Mouse (Mus musculus) gastrocnemius, adult 2 months (tissue): ENCODE data around the gene Ugt1a5. TPM values are rescaled to one million over a fixed set of nuclear protein-coding genes. Genes with fewer than 3 reads are reported as not detected.

Experiments used
- DNase-seq: peaks from one replicate; pipeline ENCODE4 v3.0.0; 2022
- H3K27ac ChIP-seq: fragments of 200-600 bp; 2 replicates; pipeline ENCODE4 v1.8.1; 2022; ENCODE audit warnings: mild to moderate bottlenecking
- H3K4me3 ChIP-seq: fragments of 200-600 bp; 2 replicates; pipeline ENCODE4 v1.8.1; 2022; ENCODE audit warnings: mild to moderate bottlenecking, moderate library complexity
- CTCF ChIP-seq: fragments of 200-600 bp; IDR thresholded peaks from 2 replicates; pipeline ENCODE4 v1.8.1; 2022; ENCODE audit warnings: antibody characterized with exemption, mild to moderate bottlenecking, moderate library complexity
- intact Hi-C: fragments of 180-260 bp; cut with DNase I; formaldehyde crosslinking; loops from one replicate; pipeline ENCODE4 v1.15.1; 2025
- total RNA-seq, 2 experiments: library from RNA; stranded (reverse); gene quantifications; 2 replicates each; pipeline ENCODE4 v1.2.3; 2021

The Ugt1a5 gene
- total RNA-seq, 2 experiments from 2014 or later = 0.14 to 0.23 TPM

DNA sequence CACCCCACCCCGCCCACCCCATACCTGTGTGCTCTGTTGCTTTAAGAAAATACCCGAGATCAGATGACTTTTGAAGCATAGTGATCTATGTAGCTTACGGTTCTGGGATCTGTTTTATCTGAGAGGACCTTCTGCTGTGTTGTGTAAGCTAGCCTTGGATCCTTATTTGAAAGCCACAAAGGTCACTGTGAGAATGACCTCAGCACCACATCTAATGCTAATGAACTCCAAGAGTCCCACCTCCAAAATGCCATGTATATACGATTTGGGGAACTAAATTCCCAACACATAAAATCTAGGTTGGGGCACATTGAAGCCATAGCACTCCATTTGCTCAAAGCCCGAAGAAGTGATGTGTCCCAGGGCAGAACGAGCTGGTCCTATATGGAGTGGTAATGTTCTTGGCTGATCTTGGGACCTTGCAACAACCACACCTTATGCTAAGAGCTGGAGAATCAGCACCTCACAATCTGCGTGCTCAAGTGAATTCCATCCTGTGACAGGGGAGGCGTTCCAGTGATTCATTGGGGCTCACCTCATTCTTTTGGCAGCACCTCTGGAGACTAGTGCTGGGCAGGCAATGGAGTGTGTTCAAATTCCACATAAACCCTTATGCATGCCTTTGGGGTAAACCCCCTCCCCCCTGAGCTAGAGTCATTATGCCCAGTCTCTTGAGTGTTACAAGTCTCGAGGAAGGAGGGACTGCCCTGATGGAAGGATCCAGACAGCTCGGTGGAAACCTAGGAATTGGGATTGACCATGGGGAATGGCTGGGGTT is 91.3 kb downstream of the Ugt1a5 start:
- no peak overlapping the region for H3K27ac ChIP-seq
- no peak overlapping the region for H3K4me3 ChIP-seq
- DNase-seq = no peak
- intact Hi-C loops = no loop called here
- no peak for TF ChIP-seq CTCF

DNA sequence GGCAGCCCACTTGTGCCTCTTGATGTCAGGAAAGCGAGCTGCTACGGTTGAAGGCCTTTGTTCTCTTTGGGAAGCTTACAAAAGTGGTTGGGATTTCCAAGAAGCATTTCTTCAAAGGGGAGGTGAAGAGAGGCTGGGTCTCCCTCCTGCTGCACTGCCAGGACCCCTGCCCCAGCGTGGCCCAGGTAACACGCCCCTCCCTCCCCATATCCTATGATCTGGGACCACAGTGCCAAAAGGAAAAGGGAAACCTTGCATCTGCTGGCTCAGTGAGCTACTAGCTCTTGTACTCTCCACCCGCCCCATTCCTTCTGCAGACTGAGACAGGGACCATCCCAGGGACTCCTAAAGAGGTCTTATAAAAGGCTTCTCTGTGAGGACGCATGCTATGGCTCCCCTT is 91.9 kb downstream of the Ugt1a5 start:
- intact Hi-C loops = no loop called here
- TF ChIP-seq CTCF = no peak
- Histone ChIP-seq H3K27ac (no peak overlapping the region), H3K4me3 (no peak overlapping the region)
- no peak for DNase-seq

DNA sequence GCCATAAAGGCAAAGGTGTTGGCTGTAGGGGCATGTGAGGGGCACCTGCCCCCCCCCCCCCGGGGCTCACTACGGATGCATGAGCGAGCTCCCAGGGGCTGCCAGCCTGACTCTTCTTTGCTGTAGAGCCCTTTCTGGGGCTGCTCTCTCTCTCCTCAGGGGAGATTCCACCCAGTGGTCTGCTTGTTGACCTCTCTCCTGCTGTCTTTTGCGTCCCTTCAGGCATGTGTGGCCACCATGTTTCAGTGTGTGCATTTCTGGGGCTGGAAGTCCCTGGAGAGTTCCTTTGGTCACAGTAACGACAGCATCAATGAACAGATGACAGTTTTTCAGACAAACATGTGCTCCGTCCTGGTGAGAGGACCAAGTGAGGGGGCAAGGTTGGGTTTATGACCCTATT is 92.5 kb downstream of the Ugt1a5 start:
- Histone ChIP-seq H3K4me3 (no peak overlapping the region), H3K27ac (no peak overlapping the region)
- no peak for DNase-seq
- TF ChIP-seq CTCF = no peak
- intact Hi-C loops = no loop called here

DNA sequence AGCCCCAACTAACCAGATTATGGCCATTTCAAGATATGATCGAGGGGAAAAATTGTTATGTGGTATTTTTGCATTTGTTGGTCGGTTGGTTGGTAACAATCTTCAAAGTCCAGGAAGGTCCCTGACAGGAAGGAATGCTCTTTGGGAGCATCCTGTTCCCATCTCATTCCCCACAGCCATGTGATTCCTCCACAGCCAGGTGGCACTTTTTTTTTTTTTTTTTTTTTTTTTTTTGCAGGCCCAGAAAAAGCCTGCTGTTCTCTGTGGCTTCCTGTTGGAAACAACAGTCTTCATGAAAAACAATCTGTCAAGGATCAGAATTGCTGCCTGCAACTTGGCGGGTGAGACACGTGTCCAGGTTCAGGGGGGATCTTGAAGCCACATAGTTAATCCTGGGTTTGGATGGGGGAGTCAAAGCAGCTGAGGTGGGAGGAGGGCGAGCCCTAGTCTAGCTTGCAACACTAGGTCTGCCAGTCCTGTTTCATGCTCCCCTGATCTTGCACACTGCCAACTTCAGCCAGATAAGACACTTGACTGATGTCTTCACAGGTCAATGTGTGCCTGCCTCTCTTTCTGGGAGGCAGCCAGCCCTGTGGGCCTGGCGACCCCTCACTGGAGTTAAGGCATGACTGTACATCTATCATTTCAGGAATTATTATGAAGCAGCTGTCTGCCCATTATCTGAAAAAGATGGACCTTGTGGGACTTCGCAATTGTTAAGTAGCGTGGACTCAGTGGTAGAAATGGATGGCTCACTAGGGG is 93.2 kb downstream of the Ugt1a5 start:
- H3K27ac ChIP-seq = no peak overlapping the region
- TF ChIP-seq CTCF = no peak
- DNase-seq = no peak
- intact Hi-C loops = no loop called here
- no peak overlapping the region for H3K4me3 ChIP-seq

DNA sequence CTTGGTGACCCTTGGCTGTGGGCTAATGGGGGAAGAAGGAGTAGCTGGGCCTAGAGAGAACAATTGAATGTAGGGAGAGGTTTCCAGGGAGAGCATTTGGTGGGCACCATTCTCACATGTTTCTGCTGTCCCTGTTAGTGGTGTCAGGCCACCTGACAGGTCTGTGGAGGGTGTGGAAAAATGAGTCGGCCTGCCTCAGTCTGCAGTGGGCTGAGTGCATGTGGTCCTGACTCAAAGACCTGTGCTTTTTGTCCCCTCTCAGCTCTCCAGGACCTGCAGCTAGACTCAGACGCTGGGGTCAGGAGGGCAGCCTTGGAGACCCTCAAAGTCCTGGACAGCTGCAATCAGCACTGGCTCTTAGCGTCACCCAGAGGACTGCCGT is 93.8 kb downstream of the Ugt1a5 start:
- Histone ChIP-seq H3K27ac (no peak overlapping the region), H3K4me3 (no peak overlapping the region)
- no peak for DNase-seq
- no peak for TF ChIP-seq CTCF
- intact Hi-C loops = no loop called here

DNA sequence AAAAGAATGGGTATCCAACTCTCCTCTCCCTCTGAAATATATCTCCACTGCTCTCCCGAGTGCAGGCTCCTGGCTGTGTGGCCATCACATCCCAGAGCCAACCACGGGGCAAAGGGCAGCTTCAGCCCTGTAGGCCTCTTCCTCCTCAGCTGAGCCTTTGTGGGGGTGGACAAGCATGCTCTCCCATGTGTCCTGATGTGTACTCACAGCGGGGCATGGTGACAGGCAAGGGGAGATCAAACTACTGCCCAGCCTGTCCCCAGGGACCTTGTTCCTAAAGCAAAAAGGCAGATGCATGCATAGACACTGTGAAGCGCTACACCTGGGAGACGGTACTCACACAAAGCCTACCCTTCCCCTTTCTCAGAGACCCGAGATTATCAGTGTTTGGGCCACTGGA is 94.3 kb downstream of the Ugt1a5 start:
- DNase-seq = no peak
- intact Hi-C loops = no loop called here
- TF ChIP-seq CTCF = no peak
- no peak overlapping the region for H3K4me3 ChIP-seq
- no peak overlapping the region for H3K27ac ChIP-seq

DNA sequence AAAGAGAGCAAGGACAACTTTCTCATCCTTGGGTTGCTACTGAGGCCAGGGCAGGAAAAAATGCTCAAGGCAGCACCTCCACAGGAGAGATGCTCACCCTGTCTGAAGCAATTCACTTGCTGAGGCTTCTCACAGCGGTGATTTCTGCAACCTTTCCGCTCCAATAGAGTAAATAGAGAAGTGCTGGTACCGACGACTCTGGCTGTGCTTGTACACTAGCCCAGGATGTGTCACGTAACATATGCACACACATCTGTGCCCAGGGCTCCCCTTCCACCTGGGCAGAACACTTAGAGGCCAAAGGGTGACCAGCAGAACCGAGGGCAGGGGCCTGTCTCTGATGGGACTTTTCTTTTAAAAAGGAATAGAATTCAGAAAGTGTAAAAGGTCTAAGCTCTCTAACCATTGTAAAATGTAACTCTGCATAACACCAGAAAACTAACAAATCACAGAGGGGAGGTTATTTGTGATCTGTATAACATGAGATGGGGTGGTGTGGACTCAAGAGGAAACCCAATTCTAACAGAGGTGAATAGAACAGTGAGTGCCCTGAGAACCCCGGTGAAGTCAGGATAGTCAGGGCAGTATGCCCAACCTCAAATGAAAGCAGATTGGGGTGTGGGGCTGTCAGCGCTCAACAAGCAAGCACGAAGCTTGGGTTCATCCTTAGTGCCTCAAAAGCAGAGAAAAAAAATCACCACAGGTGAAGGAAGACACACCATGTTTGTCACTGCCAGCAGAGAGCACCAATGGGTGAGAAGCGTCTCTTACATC is 95.0 kb downstream of the Ugt1a5 start:
- TF ChIP-seq CTCF = no peak
- H3K27ac ChIP-seq = no peak overlapping the region
- H3K4me3 ChIP-seq = no peak overlapping the region
- intact Hi-C loops = no loop called here
- DNase-seq = no peak

DNA sequence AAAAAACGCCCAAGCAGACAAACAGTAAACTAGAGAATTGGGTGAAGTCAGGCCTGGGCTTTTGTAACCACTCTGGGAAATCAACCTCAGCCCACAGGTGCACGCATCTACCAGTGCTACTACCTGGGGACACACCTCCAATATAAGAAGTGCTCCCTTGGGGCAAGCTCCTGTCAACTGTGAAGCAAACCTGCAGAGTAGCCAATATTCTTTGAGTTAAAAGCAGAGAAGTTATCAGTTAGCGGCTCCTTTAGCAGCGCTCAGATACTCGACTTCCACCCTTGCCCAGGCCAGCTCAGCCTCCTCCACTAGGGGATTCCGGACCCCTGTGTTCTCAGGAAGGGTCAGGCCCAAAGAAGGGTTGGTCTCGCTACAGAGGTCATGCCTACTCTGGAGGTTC is 95.9 kb downstream of the Ugt1a5 start:
- intact Hi-C loops = no loop called here

DNA sequence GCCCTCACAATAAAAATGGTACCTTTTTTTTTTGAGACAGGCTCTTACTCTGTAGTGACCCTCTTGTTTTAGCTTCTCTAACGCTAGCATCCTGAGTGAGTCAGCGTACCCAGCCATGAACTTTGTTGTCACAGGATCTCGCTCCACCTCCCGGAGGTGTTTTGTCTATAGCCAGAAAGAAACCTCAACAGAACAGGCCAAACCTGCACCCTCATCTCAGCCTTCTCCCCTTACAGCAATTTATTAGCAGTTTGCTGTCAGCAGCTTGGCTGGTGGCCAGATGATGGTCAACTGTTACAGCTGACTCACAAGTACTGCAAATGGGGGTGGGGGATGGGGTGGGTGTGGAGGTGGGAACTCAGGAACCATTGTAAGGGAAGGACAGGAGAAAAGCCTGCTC is 96.4 kb downstream of the Ugt1a5 start:
- DNase-seq = no peak
- TF ChIP-seq CTCF = no peak
- no peak overlapping the region for H3K4me3 ChIP-seq
- intact Hi-C loops = no loop called here
- H3K27ac ChIP-seq = no peak overlapping the region

More for the DNA sequence above, 95.9 kb downstream of the Ugt1a5 start:
- TF ChIP-seq CTCF = no peak
- H3K27ac ChIP-seq = no peak overlapping the region
- no peak overlapping the region for H3K4me3 ChIP-seq
- no peak for DNase-seq

DNA sequence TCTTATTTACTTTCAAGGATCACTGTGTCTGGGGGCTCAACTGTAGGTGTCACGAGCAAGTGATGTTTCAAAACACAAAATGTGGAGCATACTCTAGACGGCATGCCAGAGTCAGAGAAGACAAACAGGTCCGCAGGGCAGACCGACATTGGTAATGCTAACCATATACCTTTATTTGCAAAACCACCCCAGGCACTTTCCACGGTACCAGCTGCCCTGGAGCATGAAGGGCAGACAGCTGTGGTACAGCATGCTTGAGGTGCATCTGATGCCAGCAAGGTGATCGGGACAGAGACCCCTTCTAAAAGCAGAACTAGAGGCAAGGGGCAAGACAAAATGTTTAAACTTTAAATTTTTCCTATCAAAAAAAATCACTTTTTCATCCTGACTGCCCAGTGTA is 97.1 kb downstream of the Ugt1a5 start:
- intact Hi-C loops = no loop called here
- no peak for TF ChIP-seq CTCF
- H3K4me3 ChIP-seq = no peak overlapping the region
- no peak overlapping the region for H3K27ac ChIP-seq
- no peak for DNase-seq

DNA sequence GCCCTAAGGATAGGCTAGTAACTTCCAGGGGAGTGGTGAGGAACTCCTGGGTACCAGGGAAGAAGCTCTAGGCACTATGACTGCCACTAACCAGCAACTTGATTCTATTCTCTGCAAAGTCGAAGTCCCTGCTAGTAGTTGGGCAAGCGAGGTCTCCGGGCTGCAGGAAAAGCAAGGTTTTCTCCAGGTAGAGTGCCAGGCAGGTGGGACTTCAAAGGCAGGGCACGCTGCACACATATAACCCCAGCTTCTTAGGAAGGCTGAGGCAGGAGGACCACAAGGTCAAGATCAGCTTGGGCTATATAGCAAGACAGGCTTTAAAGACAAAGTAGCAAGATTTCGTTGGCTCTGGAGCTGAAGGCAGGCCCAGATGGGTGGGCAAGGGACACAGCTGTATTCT is 98.0 kb downstream of the Ugt1a5 start:
- intact Hi-C loops = no loop called here
- no peak for DNase-seq

DNA sequence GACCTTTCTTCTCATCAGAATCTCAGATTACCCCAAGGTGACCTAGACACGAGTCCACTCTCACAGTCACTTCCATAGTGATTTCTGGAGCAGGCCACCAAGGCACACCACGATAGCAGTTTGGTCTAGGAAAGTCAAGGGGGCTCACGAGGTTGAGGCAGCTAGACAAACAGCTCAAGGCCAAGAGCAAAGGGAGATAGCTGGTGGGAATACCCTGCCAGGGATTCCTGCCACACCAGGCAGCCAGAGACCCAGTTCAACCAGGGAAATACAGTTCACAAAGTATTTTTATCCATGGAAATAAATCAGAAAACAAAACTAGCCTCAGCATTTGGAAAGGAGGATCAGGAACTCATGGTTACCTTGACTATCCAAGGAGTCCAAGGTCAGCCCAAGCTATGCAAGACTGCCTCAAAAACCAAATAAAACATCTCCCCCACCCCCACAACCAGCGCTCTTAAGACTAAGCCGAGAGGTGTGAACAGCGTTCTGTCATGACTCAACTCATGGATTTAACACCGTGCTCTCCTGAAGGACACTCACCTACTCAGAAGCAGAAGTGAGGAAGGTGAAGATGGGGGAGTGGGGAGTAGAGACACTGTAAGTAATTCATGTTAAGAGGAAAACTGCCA is 98.5 kb downstream of the Ugt1a5 start:
- DNase-seq = no peak
- TF ChIP-seq CTCF = no peak
- H3K4me3 ChIP-seq = no peak overlapping the region
- intact Hi-C loops = no loop called here
- H3K27ac ChIP-seq = no peak overlapping the region

More for the DNA sequence above, 98.0 kb downstream of the Ugt1a5 start:
- Histone ChIP-seq H3K4me3 (no peak overlapping the region), H3K27ac (no peak overlapping the region)
- TF ChIP-seq CTCF = no peak

DNA sequence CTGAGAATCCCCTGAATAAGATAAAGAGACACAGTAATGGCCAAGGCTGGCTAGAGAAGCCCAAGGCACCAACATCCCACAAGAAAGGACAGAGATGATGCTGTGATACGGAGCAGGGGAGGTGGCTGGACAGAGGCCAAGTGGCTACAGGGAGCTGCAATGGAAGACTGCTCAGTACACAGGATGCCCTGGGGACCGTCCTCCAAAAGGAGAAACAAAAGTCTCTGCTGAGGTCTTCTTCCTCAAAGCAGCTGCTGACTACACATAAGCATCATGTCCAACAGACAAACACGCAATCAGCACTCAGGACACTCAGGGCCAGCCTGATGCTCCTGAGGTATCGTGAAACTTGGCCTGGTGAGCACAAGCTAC is 99.0 kb downstream of the Ugt1a5 start:
- no peak overlapping the region for H3K4me3 ChIP-seq
- H3K27ac ChIP-seq = no peak overlapping the region
- intact Hi-C loops = no loop called here
- no peak for DNase-seq
- no peak for TF ChIP-seq CTCF
